Mouse (Mus musculus) CD4-positive, CD25-positive, alpha-beta regulatory T cell, adult 2 months (primary cell): ENCODE data around the gene Ppp1r12c.

ENCODE experiments used
- DNase-seq: peaks from one replicate; pipeline ENCODE4 v3.0.0-alpha.2; 2012; ENCODE audit warnings: low read depth, low spot score

Ppp1r12c gene

GRCm38 (mm10) chr7:4516332-4517050, 15.0 kb upstream of the Ppp1r12c start, which contains the start of gene Tnnt1:
Tnnt1 (minus strand) TSS chr7:4516382.
- no peak for DNase-seq

- no peak for DNase-seq
Measured at GRCm38 (mm10) chr7:4515853-4516252, 14.4 kb upstream of the Ppp1r12c start.

DNA sequence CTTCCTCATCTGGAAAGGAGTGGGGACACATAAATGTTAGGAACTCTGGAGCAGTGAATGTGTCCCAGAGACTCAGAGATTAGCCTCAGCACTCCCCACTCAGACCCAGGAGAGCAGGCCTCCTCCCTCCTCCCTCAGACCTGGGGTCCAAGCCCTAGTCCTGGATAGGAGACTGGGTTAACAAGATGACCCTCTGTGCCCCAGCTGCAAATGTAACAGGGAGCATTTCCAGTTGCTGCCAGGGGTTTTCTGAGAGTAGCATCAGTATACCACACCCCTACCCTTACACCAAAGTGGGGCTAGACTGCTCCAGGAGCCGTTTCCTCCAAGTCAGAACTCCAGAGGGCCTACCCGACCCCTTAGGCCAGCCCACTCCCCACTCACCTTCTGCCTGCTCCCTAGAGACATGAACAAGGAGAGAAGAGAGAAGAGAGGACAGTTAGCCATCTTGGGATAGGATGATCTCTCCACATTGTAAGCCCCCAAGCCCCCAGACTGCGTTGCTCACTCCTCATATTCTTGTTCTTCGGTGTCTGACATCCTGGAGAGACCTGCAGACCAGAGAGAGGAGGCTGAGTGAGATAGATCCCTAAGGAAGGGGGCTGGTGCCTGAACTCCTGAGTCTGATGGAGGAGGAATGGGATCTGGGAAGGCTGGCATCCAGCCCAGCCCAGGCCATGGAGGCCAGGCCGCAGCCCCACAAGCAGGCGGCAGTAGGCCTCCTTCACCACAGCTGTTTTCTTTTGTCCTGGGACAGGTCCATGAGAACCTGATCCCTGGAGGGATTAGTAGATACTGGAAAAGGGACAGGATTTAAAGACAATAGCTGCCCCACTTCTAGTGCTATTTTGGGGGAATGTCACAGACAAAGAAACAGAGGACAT, 12.6 kb upstream of the Ppp1r12c start:
- no peak for DNase-seq

GRCm38 (mm10) chr7:4513236-4513635, 11.8 kb upstream of the Ppp1r12c start:
- peak; percentile 82 for DNase-seq

DNA sequence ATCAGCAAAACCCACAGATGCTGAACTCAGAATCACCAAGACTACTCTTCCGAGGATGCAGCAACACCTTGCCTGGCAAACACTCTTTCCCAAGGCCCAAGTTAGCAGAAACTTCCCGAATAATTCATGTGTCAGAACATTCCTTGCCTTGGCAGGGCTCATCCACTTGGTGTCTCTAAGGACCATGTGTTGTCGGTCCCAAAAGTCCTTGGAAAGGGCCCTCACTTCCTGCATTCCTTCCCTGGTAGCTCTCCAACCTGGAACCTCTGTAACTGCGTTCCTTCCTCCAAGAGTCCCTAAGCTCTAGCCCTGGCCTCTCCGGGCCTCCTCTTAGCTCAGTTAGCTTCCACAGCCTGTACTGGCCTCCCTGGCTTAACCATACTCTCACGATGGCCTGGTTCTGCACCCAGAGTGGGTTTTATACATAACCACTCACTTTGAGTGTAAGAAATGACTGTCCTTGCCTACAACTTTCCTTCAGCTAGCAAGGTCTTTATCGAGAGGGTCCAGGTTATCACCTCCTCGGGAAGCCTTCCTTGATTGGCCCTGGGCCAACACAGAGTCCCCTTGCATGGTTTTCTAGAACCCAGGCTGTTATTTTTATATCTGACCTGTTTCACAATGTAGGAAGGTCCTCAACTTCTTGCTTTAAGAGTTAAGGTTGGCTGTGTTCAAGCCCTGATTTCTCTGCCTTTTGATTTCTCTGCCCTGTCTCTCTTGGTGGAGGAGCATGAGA, 10.2 kb upstream of the Ppp1r12c start:
- DNase-seq, result no peak

DNA sequence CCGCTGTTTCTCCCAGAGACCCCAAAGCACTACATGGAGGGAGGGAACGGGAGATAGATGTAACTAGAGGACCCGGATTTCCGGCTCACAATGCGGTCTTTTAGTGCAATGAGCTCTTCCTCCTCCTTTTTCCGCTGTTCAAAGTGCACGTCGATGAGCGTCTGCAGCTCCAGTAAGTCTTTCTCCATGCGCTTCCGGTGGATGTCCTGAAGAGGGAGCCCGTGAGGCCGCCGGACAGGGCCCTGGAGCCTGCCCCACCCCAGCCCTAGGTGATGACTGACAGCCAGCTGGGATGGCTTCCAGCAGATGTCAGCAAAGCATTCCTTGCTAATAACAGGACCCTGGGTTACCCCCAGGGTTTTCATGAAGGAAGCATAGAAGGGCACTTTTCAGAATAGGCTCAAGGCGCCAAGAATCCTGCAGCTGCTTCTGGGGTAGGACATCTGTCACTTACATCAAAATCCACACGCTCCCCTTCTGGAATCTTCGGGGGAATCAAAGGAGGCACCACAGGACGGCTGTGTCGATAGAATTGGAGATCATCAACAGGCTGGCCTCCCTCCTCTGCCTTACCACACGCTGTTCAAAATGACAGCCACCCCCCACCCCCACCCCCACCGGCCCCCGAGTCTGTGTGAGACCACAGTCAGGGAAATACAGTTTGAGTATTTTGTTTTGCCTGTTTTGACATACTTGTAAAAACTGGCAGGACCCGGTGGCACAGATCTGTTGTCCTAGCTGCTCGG, 8.6 kb upstream of the Ppp1r12c start:
- DNase-seq, result peak; percentile 85

DNA sequence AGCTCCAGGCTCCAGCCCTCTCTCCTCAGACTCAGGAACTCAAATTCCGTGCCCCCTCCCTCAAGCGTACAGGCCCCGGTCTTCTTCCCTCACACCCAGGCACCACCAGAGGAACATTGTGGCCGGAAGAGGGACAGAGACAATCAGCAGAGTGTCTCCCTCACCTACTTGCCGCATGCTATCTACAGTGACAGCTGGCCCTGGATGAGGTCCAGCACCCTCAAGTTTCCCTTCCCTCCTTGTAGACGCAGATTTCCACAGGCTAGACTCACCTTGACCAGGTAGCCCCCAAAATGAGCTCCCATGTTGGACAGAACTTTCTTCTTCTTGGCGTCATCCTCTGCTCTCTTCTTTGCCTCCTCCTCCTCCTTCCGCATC, 7.2 kb upstream of the Ppp1r12c start:
- DNase-seq, result no peak

GRCm38 (mm10) chr7:4508062-4508738, 6.7 kb upstream of the Ppp1r12c start:
- DNase-seq, result peak; percentile 49

DNA sequence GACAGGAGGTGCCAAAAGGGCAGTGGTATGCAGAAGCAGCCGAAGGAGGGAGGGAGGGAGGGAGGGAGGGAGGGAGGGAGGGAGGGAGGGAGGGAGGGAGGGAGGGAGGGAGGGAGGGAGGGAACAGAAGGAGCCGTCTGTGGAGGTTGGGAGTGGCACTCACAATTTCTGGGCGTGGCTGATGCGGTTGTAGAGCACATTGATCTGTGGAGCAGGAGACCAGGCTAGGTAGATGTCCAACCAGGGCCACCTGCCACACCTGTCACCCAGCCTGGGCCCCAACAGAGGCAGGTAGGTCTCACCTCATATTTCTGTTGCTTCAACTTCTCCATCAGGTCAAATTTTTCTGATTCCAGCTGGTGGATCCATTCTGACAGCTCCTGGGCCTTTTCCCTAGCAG, 5.7 kb upstream of the Ppp1r12c start:
- DNase-seq, result no peak

- DNase-seq, result no peak
Measured at GRCm38 (mm10) chr7:4504646-4505435, 3.4 kb upstream of the Ppp1r12c start.

- no peak for DNase-seq
Measured at GRCm38 (mm10) chr7:4503858-4504257, 2.4 kb upstream of the Ppp1r12c start.

DNA sequence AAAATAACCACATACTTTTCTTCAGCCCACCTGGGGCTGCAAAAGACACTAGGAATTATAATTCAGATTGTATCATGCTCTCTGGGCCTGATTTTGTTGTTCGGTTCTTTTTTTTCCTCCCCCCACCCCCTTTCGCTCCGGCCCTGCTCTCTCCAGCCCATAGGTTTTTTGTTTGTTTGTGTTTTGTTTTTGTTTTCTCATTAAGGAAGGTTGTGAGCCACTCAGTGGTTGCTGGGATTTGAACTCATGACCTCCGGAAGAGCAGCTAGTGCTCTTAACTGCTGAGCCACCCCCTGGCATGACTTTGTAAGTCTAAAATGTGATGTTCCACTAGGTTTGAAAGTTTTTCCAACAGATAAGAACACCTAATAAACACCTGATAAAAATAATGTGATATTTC, 1.6 kb upstream of the Ppp1r12c start:
- DNase-seq, result no peak

DNA sequence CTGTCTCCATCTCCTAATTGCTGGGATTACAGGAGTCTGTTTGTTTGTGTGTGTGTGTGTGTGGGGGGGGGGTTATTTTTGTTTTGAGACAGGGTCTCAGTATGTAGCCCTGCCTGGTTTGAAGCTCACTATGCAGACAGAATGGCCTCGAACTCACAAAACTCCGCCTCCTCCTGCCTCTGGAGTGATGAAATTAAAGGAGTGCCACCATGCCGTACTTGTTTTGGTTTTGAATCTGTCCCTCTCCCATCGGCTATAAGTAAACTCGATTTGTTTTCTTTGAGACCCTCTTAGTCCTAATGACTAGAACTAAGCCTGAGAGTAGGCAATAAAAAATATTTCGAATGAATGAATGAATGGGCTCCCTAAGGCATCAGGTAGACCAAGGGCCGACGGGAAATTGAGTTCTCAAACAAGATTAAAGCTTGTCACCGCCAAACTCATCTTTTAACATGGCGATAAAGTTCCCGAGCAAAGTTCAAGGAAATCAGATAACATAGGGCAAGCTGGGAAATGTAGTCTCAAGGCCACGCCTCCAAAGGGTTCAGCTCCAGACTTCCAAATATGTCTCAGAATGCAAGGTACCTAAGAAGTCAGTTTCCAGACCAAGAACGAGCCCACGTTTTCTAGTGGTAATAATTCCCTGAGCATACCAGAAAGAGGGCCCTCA, 1.1 kb upstream of the Ppp1r12c start:
- DNase-seq, result peak; percentile 27

DNA sequence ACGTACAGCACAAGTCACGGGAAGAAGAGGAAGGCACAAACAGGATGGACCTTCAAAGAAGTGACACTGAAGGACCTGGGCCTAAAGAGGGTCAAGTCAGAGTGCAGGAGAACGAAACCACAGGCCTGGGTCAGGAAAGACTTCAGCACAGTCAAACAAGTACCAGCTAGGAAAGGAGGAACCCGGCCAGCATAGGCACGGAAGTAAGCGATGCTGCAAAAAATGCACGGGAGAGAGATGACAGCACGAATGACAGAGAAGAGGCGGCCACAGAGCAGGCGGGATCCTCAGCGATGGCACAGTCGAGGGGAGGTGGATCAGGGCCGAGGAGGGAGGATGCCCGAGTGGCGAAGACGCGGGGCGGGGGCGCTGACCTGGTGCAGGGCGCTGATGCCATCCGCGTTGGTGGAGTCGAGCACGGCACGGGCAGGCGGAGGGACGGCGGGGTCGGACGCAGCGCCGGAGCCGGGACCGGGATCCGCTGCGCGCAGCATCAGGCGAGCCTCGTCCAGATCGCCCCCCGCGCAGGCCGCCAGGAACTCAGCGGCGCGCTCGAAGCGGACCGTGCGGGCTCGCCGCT, 498 bp downstream of the Ppp1r12c start:
- DNase-seq, result peak; percentile 68

DNA sequence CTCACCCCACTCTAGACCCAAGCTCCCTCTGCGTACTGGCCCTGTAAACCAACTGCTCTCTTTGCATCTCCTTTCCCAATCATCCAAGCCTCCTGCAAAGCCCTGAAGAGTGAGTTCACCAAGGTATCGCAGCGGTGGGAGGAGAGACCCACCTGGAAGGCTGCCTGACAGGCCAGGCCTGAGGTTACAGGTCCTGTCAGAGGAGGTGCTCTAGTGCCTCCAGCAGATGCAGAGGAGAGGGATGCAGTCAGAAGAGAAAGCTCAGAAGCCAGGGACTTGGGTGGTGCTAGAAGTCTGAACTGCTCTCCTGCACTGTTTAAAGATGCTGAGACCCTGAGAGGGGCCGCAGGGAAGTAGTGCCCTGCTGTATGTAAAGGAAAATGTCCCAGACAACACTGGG, 2.4 kb downstream of the Ppp1r12c start:
- no peak for DNase-seq

DNA sequence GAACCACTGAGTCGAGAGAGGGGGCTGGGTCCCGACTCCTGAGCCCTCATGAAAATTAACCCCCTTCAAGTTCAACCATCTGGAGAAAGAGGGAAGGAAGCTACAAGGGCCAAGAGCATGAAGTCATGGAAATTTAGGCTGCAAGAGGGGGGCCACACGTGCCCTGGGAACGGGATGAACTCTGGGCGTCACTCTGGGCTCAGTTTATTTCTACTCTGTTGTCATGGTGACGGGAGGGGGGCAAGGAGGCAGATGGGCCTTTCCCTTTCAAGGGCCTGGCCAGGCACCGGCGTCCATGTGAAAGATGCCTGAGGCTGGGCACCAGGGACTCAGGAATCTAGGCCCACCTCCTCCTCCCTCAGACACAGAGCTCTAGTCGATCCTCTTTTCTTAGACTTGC, 3.2 kb downstream of the Ppp1r12c start:
- DNase-seq, result no peak

- no peak for DNase-seq
Measured at GRCm38 (mm10) chr7:4497271-4497903, 4.1 kb downstream of the Ppp1r12c start.

- DNase-seq, result no peak
Measured at GRCm38 (mm10) chr7:4496468-4496867, 5.0 kb downstream of the Ppp1r12c start.

GRCm38 (mm10) chr7:4493991-4494390, 7.5 kb downstream of the Ppp1r12c start:
- DNase-seq, result no peak
